Mouse (Mus musculus) yolk sac, embryonic 10.5 days (tissue): ENCODE data around the gene Wfdc1.

ENCODE experiments used
- DNase-seq: peaks from one replicate; pipeline ENCODE4 v3.0.0-alpha.2; 2017; ENCODE audit warnings: low spot score

Gene Wfdc1

GRCm38 (mm10) chr8:119737093-119737900 lies 71.1 kb downstream of the Wfdc1 start:
- no peak for DNase-seq
